Mouse (Mus musculus): ENCODE data around the gene Lrrc45. TPM values are rescaled to one million over a fixed set of nuclear protein-coding genes. Genes with fewer than 3 reads are reported as not detected.
"Not testable (repeated sequence)": the region's sequence is repeated elsewhere in the genome, so short reads cannot be mapped to it uniquely, and the experiment has no call there.

Gene Lrrc45
- total RNA-seq, 2 experiments from 2014 or later: 76.4 to 78.9 TPM

GRCm38 (mm10) chr11:120723509-120723908 is 9.8 kb downstream of the Lrrc45 start:
- intact Hi-C loops (cut with DNase I): no loop called here
- no peak for DNase-seq

- no peak for DNase-seq
- intact Hi-C loops (cut with DNase I): no loop called here
Observed at GRCm38 (mm10) chr11:120726243-120727168, 12.8 kb downstream of the Lrrc45 start.

GRCm38 (mm10) chr11:120727169-120727527 is 13.4 kb downstream of the Lrrc45 start, which contains the start of gene Dcxr:
Gene Dcxr, minus strand, starts transcription at chr11:120727281.
- intact Hi-C loops (cut with DNase I): no loop called here
- DNase-seq: peak; percentile 75

- DNase-seq: no peak
- intact Hi-C loops (cut with DNase I): no loop called here
Observed at GRCm38 (mm10) chr11:120727564-120727963, 13.8 kb downstream of the Lrrc45 start.

GRCm38 (mm10) chr11:120728530-120729240 is 15.0 kb downstream of the Lrrc45 start:
- DNase-seq: no peak
- intact Hi-C loops (cut with DNase I): no loop called here

GRCm38 (mm10) chr11:120729432-120730050 is 15.8 kb downstream of the Lrrc45 start:
- DNase-seq: not testable (repeated sequence)

GRCm38 (mm10) chr11:120730331-120730870 is 16.7 kb downstream of the Lrrc45 start:
- no peak for DNase-seq
- intact Hi-C loops (cut with DNase I): no loop called here

More at GRCm38 (mm10) chr11:120729432-120730050, 15.8 kb downstream of the Lrrc45 start:
- intact Hi-C loops (cut with DNase I): not testable (repeated sequence)

GRCm38 (mm10) chr11:120731395-120731794 is 17.7 kb downstream of the Lrrc45 start:
- no peak for DNase-seq
- intact Hi-C loops (cut with DNase I): no loop called here

- DNase-seq: no peak
- intact Hi-C loops (cut with DNase I): no loop called here
Observed at GRCm38 (mm10) chr11:120731858-120732680, 18.3 kb downstream of the Lrrc45 start, which contains the start of gene Cbr2. Gene Cbr2, minus strand, starts transcription at chr11:120732114.

- no peak for DNase-seq
- intact Hi-C loops (cut with DNase I): no loop called here
Observed at GRCm38 (mm10) chr11:120733521-120733920, 19.8 kb downstream of the Lrrc45 start.

GRCm38 (mm10) chr11:120736424-120736823 is 22.7 kb downstream of the Lrrc45 start:
- intact Hi-C loops (cut with DNase I): no loop called here

GRCm38 (mm10) chr11:120740981-120741380 is 27.3 kb downstream of the Lrrc45 start:
- DNase-seq: no peak
- intact Hi-C loops (cut with DNase I): no loop called here

More at GRCm38 (mm10) chr11:120736424-120736823, 22.7 kb downstream of the Lrrc45 start:
- no peak for DNase-seq

- DNase-seq: no peak
- intact Hi-C loops (cut with DNase I): no loop called here
Observed at GRCm38 (mm10) chr11:120744121-120744701, 30.5 kb downstream of the Lrrc45 start.

- intact Hi-C loops (cut with DNase I): no loop called here
- no peak for DNase-seq
Observed at GRCm38 (mm10) chr11:120747974-120748373, 34.2 kb downstream of the Lrrc45 start.

- intact Hi-C loops (cut with DNase I): no loop called here
- no peak for DNase-seq
Observed at GRCm38 (mm10) chr11:120749430-120749829, 35.7 kb downstream of the Lrrc45 start.

GRCm38 (mm10) chr11:120751606-120752005 is 37.9 kb downstream of the Lrrc45 start:
- intact Hi-C loops (cut with DNase I): no loop called here
- no peak for DNase-seq

- DNase-seq: no peak
- intact Hi-C loops (cut with DNase I): no loop called here
Observed at GRCm38 (mm10) chr11:120760236-120760635, 46.5 kb downstream of the Lrrc45 start.

GRCm38 (mm10) chr11:120761811-120762671 is 48.3 kb downstream of the Lrrc45 start:
- intact Hi-C loops (cut with DNase I): no loop called here
- DNase-seq: no peak

GRCm38 (mm10) chr11:120762672-120763041 is 48.9 kb downstream of the Lrrc45 start, which contains the start of gene Hmga1b:
Gene Hmga1b, plus strand, starts transcription at chr11:120762794.
- intact Hi-C loops (cut with DNase I); DNase-seq: not testable (repeated sequence)
